Mouse (Mus musculus) MEL (cell line): Measurements from ENCODE around the gene Ephx1. TPM values are rescaled to one million over a fixed set of nuclear protein-coding genes. Genes with fewer than 3 reads are reported as not detected.

ENCODE experiments used
- DNase-seq: peaks from one replicate; pipeline ENCODE4 v3.0.0; 2011; ENCODE audit warnings: low read depth, low spot score
- H3K27ac ChIP-seq: 2 replicates; pipeline ENCODE4 v1.5.1; 2012; ENCODE audit warnings: low read depth, mild to moderate bottlenecking, control low read depth, low read length, moderate library complexity; ENCODE audit not compliant: control insufficient read depth
- H3K27me3 ChIP-seq, 2 experiments: fragments of 150-350 bp in 1 of 2; sonication (generic) in 1 of 2; 2 replicates each; pipeline ENCODE4 v1.6.1; 2012; ENCODE audit warnings: low read length in 2 of 2, mild to moderate bottlenecking in 2 of 2, improper control_type of control experiment in 1 of 2, moderate library complexity in 1 of 2; ENCODE audit not compliant: insufficient read depth in 2 of 2, control insufficient read depth in 1 of 2
- H3K36me3 ChIP-seq, 2 experiments: 2 replicates each; pipeline ENCODE4 v1.6.1; 2012 to 2014; ENCODE audit warnings: low read length in 2 of 2, improper control_type of control experiment in 1 of 2, inconsistent platforms in 1 of 2, mild to moderate bottlenecking in 1 of 2; ENCODE audit not compliant: insufficient read depth in 2 of 2, control insufficient read depth in 1 of 2
- H3K4me1 ChIP-seq, 2 experiments: fragments of 150-350 bp in 1 of 2; sonication (generic) in 1 of 2; 2 replicates each; pipeline ENCODE4 v1.6.1; 2012; ENCODE audit warnings: low read length in 2 of 2, improper control_type of control experiment in 1 of 2, mild to moderate bottlenecking in 1 of 2; ENCODE audit not compliant: insufficient read depth in 2 of 2, control insufficient read depth in 1 of 2
- H3K4me3 ChIP-seq, 2 experiments: fragments of 150-350 bp in 1 of 2; sonication (generic) in 1 of 2; 2 replicates each; pipeline ENCODE4 v1.5.1; 2012; ENCODE audit warnings: low read depth in 2 of 2, low read length in 2 of 2, mild to moderate bottlenecking in 2 of 2, moderate library complexity in 2 of 2, control low read depth in 1 of 2, improper control_type of control experiment in 1 of 2; ENCODE audit not compliant: control insufficient read depth in 1 of 2, insufficient read depth in 1 of 2
- H3K79me2 ChIP-seq: 2 replicates; pipeline ENCODE4 v1.6.1; 2012; ENCODE audit warnings: mild to moderate bottlenecking, low read length, moderate library complexity; ENCODE audit not compliant: control insufficient read depth, poor library complexity, insufficient read depth
- H3K9ac ChIP-seq: 2 replicates; pipeline ENCODE4 v1.6.1; 2012; ENCODE audit warnings: low read depth, mild to moderate bottlenecking, control low read depth, low read length, moderate library complexity; ENCODE audit not compliant: control insufficient read depth, poor library complexity, severe bottlenecking
- H3K9me3 ChIP-seq: fragments of 150-350 bp; sonication (generic); replicated peaks from 2 replicates; pipeline ENCODE4 v1.6.1; 2012; ENCODE audit warnings: mild to moderate bottlenecking, low read length, improper control_type of control experiment, moderate library complexity; ENCODE audit not compliant: insufficient read depth
- CHD1 ChIP-seq: IDR thresholded peaks from 2 replicates; pipeline ENCODE4 v1.6.1; 2012; ENCODE audit warnings: low read depth, mild to moderate bottlenecking, inconsistent platforms, low read length, improper control_type of control experiment
- CTCF ChIP-seq, 3 experiments: IDR thresholded peaks in 2 of 3; conservative IDR thresholded peaks in 1 of 3; 2 replicates each; pipeline ENCODE4 v1.5.1; 2011 to 2012; ENCODE audit warnings: low read length in 3 of 3, low read depth in 2 of 3, mild to moderate bottlenecking in 2 of 3, improper control_type of control experiment in 1 of 3, inconsistent platforms in 1 of 3, mixed read lengths in 1 of 3, moderate library complexity in 1 of 3; ENCODE audit not compliant: control insufficient read depth in 1 of 3, insufficient read depth in 1 of 3, poor library complexity in 1 of 3, severe bottlenecking in 1 of 3
- E2F4 ChIP-seq: IDR thresholded peaks from 2 replicates; pipeline ENCODE4 v1.6.1; 2011; ENCODE audit warnings: low read depth, low read length, improper control_type of control experiment, borderline replicate concordance
- EP300 ChIP-seq, 2 experiments: IDR thresholded peaks; 2 replicates each; pipeline ENCODE4 v1.6.1; 2011; ENCODE audit warnings: improper control_type of control experiment in 2 of 2, low read length in 2 of 2, low read depth in 1 of 2, mild to moderate bottlenecking in 1 of 2
- ETS1 ChIP-seq: IDR thresholded peaks from 2 replicates; pipeline ENCODE4 v1.6.1; 2012; ENCODE audit warnings: low read depth, mild to moderate bottlenecking, inconsistent platforms, low read length, improper control_type of control experiment, moderate library complexity
- GABPA ChIP-seq: IDR thresholded peaks from 2 replicates; pipeline ENCODE4 v1.6.1; 2012; ENCODE audit warnings: low read depth, mild to moderate bottlenecking, inconsistent platforms, low read length, improper control_type of control experiment, moderate library complexity
- JUND ChIP-seq: IDR thresholded peaks from 2 replicates; pipeline ENCODE4 v1.6.1; 2011; ENCODE audit warnings: low read depth, mild to moderate bottlenecking, improper control_type of control experiment, low read length
- MAFK ChIP-seq: IDR thresholded peaks from 2 replicates; pipeline ENCODE4 v1.6.1; 2011; ENCODE audit warnings: low read depth, mild to moderate bottlenecking, low read length, improper control_type of control experiment, borderline replicate concordance
- MAZ ChIP-seq: IDR thresholded peaks from 2 replicates; pipeline ENCODE4 v1.6.1; 2012; ENCODE audit warnings: low read depth, mild to moderate bottlenecking, inconsistent platforms, low read length, improper control_type of control experiment
- MYC ChIP-seq: IDR thresholded peaks from 2 replicates; pipeline ENCODE4 v1.6.1; 2011; ENCODE audit warnings: low read depth, mild to moderate bottlenecking, low read length, improper control_type of control experiment, moderate library complexity
- POLR2A ChIP-seq, 2 experiments: IDR thresholded peaks; 2 replicates each; pipeline ENCODE4 v1.6.1; 2011 to 2012; ENCODE audit warnings: low read length in 2 of 2, mild to moderate bottlenecking in 2 of 2, control low read depth in 1 of 2, improper control_type of control experiment in 1 of 2, low read depth in 1 of 2, moderate library complexity in 1 of 2; ENCODE audit not compliant: control insufficient read depth in 1 of 2, insufficient read depth in 1 of 2, poor library complexity in 1 of 2
- RCOR1 ChIP-seq: IDR thresholded peaks from 2 replicates; pipeline ENCODE4 v1.6.1; 2012; ENCODE audit warnings: low read depth, mild to moderate bottlenecking, inconsistent platforms, low read length, improper control_type of control experiment
- SIN3A ChIP-seq: IDR thresholded peaks from 2 replicates; pipeline ENCODE4 v1.6.1; 2012; ENCODE audit warnings: low read length, improper control_type of control experiment, inconsistent platforms
- TCF12 ChIP-seq: IDR thresholded peaks from 2 replicates; pipeline ENCODE4 v1.6.1; 2014; ENCODE audit warnings: low read depth, mild to moderate bottlenecking, inconsistent platforms, low read length, improper control_type of control experiment, moderate library complexity
- USF1 ChIP-seq: IDR thresholded peaks from 2 replicates; pipeline ENCODE4 v1.6.1; 2014; ENCODE audit warnings: low read depth, mild to moderate bottlenecking, inconsistent platforms, low read length, improper control_type of control experiment, moderate library complexity
- ZKSCAN1 ChIP-seq: IDR thresholded peaks from 2 replicates; pipeline ENCODE4 v1.6.1; 2012; ENCODE audit warnings: low read depth, mild to moderate bottlenecking, inconsistent platforms, low read length, improper control_type of control experiment, moderate library complexity
- ZMIZ1 ChIP-seq: IDR thresholded peaks from 2 replicates; pipeline ENCODE4 v1.6.1; 2012; ENCODE audit warnings: low read depth, mild to moderate bottlenecking, inconsistent platforms, low read length, improper control_type of control experiment, moderate library complexity
- ZNF384 ChIP-seq: IDR thresholded peaks from 2 replicates; pipeline ENCODE4 v1.6.1; 2012; ENCODE audit warnings: low read depth, mild to moderate bottlenecking, inconsistent platforms, low read length, improper control_type of control experiment
- polyA plus RNA-seq, 2 experiments: library from polyadenylated mRNA; stranded (reverse) in 1 of 2; unstranded in 1 of 2; fragments of >175 nt in 1 of 2; fragments of >200 nt in 1 of 2; gene quantifications; 2 replicates each; pipeline versions ENCODE4 v1.2.1 to v1.2.4; 2012; ENCODE audit warnings: low replicate concordance in 2 of 2, low read depth in 1 of 2; ENCODE audit not compliant: insufficient read length in 2 of 2, insufficient read depth in 1 of 2, missing spikeins in 1 of 2
- total RNA-seq: library from RNA; depleted of rRNA; stranded (reverse); fragments of 300-350 nt; gene quantifications from 2 replicates; pipeline ENCODE4 v1.2.3, GENCODE M21; 2012

Ephx1 gene
- total and polyA plus RNA-seq, 3 experiments = 0.15 to 0.39 TPM; not detected in 1

DNA sequence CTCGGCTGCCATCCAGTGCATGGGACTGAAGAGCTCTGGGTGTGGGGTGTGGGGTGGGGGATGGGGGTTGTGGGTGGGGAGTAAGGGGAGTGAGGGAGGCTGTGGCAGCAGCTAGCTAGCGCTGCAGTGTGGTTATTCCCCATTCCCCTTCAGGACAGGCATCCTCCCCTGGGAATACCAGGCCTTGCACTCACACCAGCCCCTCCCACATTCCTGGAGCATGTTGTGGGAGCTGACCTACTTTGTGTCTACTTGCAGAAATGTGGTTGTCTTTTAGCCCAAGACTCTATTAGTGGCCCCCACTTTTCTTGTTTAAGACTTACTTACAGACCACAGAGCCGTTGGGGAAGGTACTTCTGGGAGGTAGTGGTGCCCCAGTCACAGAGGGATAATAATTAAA lies 54.2 kb downstream of the Ephx1 start:
- H3K4me1 ChIP-seq = no peaks in the 10 kb centered on the region
- H3K9ac ChIP-seq = no peak overlapping the region
- H3K9me3 ChIP-seq = no peaks in the 10 kb centered on the region
- no peak overlapping the region for H3K27ac ChIP-seq
- no peaks in the 10 kb centered on the region for H3K27me3 ChIP-seq
- H3K79me2 ChIP-seq = no peaks in the 10 kb centered on the region
- H3K36me3 ChIP-seq = no peaks in the 10 kb centered on the region
- no peak for DNase-seq
- no peak overlapping the region for H3K4me3 ChIP-seq
- TF ChIP-seq MAFK (no peak), RCOR1 (no peak), USF1 (no peak), MAZ (no peak), MYC (no peak), SIN3A (no peak), GABPA (no peak), E2F4 (no peak), POLR2A (IDR thresholded peaks at IDR 0.05; ENCODE audit: control insufficient read depth in 1 of 2, insufficient read depth in 1 of 2, low read depth in 1 of 2, low read length in 2 of 2, poor library complexity in 1 of 2) (no peak), ETS1 (no peak), ZNF384 (no peak)

DNA sequence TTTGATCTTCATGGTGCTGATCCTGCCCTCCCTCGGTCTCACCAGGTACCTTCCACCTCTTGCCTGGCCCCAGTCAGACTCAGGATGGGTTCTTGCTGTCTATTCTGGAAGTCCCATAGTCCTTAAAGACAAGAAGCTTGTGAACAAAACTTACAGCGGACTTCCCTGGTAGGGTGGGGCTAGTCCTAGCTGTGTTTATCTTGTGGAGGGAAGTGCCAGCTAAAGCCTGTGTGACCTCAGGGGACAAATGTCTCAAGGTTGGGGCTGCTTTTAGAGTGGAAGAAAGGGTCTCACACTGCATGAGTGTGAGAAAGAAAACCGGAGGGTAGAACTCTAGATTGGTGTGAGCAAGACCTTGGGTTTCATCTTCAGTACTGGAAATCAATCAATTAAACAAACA lies 54.9 kb downstream of the Ephx1 start:
- no peaks in the 10 kb centered on the region for H3K9me3 ChIP-seq
- no peaks in the 10 kb centered on the region for H3K36me3 ChIP-seq
- no peaks in the 10 kb centered on the region for H3K79me2 ChIP-seq
- DNase-seq = no peak
- no peak overlapping the region for H3K9ac ChIP-seq
- H3K27me3 ChIP-seq = no peaks in the 10 kb centered on the region
- H3K27ac ChIP-seq = no peak overlapping the region
- H3K4me3 ChIP-seq = no peak overlapping the region
- TF ChIP-seq MYC (no peak), JUND (no peak), ZKSCAN1 (no peak), TCF12 (no peak), ZMIZ1 (no peak), ETS1 (no peak), CTCF (IDR thresholded peaks at IDR 0.05 in 2 of 3, conservative IDR thresholded peaks at IDR 0.05 in 1 of 3; ENCODE audit: control insufficient read depth in 1 of 3, insufficient read depth in 1 of 3, low read depth in 2 of 3, low read length in 3 of 3, poor library complexity in 1 of 3, severe bottlenecking in 1 of 3) (no peak), EP300 (IDR thresholded peaks at IDR 0.05; ENCODE audit: low read depth in 1 of 2, low read length in 2 of 2) (no peak)
- no peaks in the 10 kb centered on the region for H3K4me1 ChIP-seq

DNA sequence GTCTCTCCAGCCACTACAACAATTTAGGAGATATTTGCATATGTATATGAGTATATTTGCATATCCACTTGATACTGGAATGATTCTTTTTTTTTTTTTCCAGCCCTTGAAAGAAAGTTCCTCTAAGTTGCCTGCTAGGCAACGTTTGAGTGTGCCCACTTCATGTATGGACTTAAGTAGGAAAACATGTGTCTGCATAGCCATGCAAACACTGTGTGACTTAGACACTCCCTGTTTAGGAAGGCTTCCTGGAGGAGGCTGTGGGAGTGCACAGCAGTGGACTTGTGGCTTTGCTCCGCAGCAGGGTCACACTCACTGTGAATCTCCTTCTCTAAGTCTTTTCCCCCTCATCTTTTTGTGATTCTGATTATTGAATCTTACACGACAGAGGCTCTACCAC lies 61.9 kb downstream of the Ephx1 start:
- Histone ChIP-seq H3K4me1 (no peaks in the 10 kb centered on the region), H3K79me2 (no peaks in the 10 kb centered on the region), H3K27ac (no peak overlapping the region), H3K27me3 (no peaks in the 10 kb centered on the region), H3K9me3 (no peaks in the 10 kb centered on the region), H3K9ac (no peak overlapping the region), H3K4me3 (no peak overlapping the region), H3K36me3 (no peaks in the 10 kb centered on the region)
- DNase-seq = no peak
- TF ChIP-seq CHD1 (no peak), ZNF384 (peak; percentile 44; the same call in 1 of the 2 replicates)
